Mouse (Mus musculus): ENCODE measurements around the gene Asah2.
"Not testable (repeated sequence)": the region's sequence is repeated elsewhere in the genome, so short reads cannot be mapped to it uniquely, and the experiment has no call there.

The Asah2 gene

DNA sequence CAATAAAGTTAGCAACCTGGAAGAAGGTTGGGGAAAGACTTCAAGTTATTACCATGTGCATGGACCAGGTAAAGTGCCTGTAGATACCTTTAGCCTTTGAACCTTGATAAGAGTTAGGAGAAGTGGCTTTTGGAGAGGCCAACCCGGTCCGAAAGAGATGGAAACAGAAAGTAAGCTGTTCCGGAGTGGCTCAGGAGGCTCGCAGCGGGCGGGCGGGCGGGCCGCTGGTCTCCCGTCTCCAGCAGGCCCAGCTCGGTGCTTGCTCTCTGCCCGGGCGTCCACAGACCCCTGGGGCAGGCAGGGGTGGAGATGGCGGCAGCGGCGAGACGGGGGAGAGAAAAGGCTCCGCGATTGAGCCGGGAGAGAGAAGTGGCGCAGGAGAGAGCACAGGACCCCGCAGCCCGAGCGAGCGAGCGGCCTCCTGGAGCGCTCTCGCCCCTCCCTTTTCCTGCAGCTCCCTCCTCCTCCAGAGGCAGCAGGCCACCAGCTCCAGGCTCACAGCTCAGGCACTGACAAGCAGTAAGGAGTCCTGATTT is at the start of gene Asah2:
TSS of gene Asah2 (minus strand) at position 441 of the 536 bp plus-strand sequence.
- DNase-seq (ENCODE audit: low spot score), result peak; percentile 78

DNA sequence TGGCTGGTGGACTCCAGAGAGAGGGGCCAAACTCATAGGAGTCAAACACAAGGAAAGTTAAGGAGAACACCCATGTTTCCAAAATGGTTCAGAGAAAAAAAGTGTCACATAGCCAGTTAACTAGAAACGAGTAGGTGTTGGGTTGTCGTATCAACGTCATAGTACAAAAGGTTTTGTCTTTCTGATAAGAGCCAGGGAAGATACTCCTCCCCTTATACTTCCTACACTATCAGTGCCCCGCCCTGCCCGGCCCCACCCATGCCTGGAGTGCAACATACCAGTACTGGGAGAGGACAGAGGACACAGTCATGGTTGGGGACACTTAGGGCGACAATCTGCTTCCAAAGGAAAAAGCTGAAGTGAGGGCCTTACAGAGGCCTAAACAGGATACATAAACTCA is 49.0 kb upstream of the Asah2 start:
- no peak for DNase-seq (ENCODE audit: low spot score)

DNA sequence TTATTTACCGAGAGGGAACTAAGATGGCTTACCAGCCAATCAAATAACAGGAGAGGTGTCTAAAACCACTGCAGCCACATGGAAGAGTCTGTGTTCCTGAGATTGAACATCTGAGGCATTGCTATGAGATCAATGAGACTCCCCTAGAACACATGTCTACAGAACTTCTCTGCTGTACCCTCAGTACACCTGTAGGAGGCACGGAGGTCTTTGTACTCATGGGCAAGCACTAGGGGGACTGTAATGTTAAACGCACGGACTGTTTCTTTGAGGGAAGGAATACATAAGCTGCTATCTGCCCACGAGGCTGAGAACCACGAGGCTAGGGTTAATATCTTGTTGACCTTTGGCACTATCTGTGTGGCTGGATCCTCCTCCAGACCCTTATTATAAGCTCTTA is 44.5 kb upstream of the Asah2 start:
- no peak for DNase-seq (ENCODE audit: low spot score)

DNA sequence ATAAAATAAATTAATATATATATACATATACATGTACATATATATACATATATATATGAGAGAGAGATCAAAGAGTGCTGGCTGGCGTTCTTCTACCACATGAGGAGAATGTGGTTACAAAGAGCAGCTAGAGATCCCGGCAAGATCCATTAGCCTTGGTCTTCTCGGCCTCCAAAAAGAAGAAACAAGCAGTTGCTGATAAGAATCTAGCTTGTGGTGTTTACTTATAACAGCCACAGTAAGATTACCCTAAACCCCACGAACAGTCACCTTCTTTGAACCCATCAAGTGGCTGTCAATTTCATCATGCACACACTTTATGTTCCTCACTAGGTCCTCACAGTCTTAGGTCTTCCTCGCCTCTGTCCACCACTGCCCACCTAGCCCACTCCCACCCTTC is 40.7 kb upstream of the Asah2 start:
- no peak for DNase-seq (ENCODE audit: low spot score)

DNA sequence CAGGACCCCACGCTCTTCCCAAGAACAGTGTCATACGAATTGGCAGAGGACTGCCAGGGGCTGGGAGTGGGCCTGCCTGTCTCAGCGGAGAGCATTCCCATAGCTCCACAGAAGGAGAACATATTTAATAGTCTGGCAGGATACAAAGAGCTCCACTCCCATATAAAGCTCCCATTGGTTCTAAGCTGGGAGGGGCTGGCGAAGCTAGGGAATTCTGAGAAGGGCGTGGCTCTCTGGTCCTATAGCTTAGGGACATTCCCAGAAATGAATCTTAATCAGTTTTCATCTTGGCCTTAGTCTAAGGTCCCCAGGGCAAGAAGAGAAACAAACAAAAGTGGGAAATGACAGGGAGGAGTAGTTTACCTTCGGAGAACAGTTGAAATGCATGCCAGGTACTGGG is 34.4 kb upstream of the Asah2 start:
- no peak for DNase-seq (ENCODE audit: low spot score)

DNA sequence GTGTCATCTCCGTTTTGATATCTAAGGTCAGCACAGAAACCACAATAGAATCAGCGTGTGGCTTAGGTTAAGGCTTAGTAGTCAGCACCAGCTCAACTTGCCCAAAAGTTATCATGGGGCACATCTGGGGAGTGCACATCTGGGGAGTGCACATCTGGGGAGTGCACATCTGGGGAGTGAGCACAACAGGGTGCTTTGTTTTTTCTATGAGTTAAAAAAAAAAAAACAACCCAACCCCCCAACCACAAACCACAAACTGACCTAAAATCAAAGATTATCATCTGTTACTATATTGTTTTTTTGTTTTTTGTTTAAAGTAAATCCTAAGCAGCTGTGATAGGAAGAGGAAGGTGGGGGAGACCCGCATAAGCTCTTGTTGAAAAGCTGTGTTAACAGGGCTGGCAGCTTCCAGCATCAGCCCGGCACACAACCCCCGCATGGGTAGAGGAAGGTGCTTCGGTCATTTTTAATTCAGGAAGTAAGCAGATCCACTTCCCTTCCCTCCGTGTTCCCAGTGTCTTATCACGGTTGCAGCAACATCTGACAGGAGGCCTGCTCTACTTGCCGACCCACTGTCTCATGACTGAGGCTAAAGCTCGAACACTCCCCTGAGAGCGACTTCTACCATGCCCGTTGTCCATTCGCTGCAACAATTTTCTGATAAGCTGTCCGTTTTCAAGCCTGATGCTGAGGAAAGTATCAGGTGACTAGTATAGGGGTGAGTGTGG is 30.5 kb upstream of the Asah2 start:
- no peak for DNase-seq (ENCODE audit: low spot score)

DNA sequence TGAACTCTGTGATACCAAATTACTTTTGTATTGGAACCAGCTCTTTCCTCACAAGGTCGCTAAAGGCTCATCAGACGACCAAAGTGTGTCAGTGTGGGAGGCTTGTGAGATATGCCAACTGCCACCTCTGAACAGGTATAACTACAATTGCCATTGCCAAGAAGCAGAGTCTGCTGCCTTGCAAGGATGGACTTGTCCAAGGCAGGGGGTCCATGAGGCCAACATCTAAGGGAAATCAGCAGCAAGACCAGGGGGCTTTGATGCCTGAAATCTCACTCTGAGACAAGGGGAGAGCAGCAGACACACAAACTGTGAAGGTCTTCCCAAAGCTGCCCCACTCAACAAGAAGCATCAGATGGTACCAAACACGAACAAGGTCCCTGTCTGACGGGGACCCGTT is 29.9 kb upstream of the Asah2 start:
- no peak for DNase-seq (ENCODE audit: low spot score)

DNA sequence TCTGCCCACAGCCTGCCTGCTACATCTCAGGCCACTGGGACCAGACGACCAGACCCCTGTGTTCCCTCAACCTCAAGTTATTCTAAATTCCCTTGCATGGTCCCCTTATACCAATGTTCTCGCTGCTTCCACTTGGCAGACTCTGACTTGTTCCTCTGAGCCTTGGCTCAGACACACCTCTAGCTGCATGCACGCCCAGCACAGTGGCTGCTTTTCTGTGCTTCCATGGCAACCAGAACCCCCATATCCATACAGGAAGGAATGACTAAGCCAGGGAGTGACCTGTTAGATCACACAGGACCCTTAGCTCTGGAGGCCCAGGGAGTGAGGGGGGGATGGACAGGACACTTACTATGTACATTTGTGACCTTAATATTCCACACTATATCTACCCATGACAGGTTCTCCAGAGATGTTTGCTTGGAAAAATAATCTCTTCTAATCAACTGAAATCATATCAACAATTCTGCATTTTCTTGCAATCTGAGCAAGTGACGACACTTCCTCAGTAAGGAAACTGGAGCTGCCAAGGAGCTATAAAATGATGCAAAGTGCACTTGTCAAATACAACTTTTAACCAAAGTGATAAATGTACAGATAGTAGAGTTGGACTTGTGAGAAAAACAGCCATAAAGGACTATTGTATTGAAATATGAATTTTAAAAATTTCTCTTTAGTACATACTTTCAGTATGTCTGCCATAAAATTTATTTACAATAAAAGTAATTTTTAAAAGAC is 29.0 kb upstream of the Asah2 start:
- DNase-seq (ENCODE audit: low spot score), result peak; percentile 27

DNA sequence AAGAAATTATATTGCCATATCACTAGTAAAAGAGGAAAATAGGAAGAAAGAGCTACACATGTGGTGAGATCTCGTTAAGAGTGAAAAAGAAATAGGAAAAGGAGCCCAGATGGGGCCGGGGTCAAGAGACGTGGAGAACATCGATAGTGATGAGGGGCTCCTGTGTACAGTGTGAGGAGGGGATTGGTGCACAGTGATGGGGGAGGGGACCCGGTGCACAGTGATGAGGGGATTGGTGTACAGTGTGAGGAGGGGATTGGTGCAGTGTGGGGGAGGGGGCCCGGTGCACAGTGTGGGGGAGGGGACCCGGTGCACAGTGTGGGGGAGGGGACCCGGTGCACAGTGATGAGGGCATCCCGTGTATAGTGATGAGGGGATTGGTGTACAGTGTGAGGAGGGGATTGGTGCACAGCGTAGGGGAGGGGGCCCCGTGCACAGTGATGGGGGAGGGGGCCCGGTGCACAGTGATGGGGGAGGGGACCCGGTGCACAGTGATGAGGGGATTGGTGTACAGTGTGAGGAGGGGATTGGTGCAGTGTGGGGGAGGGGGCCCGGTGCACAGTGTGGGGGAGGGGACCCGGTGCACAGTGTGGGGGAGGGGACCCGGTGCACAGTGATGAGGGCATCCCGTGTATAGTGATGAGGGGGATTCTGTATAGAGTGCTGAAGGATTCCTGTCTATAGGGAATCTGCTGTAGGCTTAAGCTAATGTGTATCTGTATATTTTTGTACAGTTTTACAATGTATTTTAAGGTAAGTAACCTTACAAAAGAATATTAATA is 23.9 kb upstream of the Asah2 start:
- not testable (repeated sequence) for DNase-seq (ENCODE audit: low spot score)

DNA sequence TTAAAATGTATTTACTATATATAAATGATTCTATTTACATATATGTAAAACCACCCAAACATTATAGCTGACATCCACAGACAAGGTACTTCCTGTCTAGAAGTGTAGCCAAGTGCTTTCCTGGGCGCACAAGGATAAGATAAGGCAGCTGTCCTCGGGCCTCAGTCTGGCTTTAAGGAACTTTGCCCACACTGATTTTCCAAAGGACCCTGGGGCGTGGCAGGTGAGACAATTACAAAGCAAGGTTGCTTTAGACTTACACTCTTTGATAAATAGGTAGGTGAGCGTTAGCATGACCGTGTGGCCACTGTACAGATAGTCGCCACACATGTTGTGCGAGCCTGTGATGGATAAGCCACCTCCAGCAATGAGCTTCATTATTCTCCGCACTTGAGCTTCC is 21.3 kb upstream of the Asah2 start:
- DNase-seq (ENCODE audit: low spot score), result no peak

DNA sequence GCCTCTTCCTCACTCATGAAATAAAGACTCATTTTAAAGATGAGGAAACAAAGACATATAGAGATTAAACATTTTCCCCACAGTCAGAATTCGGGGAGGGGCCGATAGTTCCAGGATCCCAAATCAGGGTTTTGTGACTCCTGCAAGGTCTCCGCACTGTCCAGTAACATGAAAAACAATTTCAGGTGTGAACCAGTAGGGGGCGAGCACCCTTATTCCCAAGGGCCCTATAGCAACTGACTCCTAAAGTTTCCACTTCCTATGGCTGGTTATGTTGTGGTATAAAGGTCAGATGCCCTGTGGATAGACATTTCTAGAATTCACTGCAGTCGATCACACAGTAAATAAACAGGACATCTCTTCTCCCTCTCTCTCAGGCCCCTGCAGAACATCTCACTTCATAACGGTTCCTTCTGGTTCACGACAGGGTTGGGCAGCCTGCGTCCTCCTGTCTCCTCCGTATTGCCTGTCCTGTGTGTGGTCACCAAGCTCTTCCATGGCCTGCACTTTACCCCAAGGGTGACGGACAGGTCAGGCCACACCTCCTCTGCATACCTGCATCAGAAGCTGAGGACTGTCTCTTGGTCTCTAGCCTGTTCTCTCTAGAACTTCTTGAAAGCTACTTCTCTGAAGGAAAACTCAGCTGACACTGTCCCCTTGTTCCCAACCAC is 19.3 kb upstream of the Asah2 start:
- peak; percentile 20 for DNase-seq (ENCODE audit: low spot score)

DNA sequence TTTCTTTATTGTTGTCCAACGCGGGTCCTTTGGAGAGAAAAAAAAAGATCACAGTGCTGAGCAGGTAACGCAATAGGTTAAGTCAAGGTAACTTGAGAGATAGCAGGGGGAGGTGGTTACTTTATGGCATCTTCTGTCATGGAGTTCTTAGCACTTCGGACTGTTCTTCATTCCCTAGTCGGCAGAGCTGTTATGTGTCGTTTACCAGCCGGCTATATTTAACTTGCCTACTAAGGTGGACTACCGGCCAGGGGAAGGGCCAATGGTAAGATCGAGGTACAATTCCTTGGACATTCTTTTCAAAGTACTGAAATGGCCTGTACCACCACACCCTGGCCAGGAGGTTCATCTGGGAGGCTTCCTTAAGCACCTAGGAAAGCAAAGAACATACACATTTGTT is 16.1 kb upstream of the Asah2 start:
- no peak for DNase-seq (ENCODE audit: low spot score)

DNA sequence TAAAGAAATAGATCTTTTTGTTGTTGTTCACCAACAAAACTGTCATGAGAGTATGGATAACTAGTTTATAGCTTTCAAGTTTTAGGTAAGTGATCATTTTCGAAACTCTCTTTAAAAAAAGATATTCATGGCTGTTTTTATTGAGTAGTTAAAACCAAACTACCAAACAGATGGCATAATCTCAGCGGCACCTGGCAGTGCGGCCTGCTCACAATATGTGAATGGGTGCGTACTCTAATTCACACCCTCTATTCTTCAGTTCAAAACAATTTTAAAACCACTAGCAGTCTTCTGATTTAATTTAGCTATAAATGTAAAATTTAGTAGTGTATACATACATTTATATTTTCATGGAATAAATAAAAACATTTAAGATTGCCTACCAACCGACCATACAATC is 15.2 kb upstream of the Asah2 start:
- no peak for DNase-seq (ENCODE audit: low spot score)

DNA sequence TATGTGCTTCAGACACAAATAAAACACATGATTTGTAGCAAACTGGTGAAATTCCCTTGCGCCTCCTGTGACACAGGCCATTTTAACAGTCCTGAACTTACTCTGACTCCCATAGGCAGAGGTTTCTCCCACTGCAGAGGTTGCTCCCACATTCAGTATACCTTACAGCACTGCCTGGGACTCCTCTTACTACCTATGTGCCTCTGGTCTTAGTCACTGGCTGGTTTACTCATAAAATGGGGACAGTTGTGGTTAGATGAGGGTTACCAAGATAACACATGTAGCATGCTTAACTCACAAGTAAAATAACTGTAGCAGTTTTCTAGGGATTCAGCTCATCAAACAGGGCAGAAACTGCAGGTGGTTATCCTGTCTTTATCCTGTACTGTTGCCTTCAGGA is 12.8 kb upstream of the Asah2 start:
- no peak for DNase-seq (ENCODE audit: low spot score)

DNA sequence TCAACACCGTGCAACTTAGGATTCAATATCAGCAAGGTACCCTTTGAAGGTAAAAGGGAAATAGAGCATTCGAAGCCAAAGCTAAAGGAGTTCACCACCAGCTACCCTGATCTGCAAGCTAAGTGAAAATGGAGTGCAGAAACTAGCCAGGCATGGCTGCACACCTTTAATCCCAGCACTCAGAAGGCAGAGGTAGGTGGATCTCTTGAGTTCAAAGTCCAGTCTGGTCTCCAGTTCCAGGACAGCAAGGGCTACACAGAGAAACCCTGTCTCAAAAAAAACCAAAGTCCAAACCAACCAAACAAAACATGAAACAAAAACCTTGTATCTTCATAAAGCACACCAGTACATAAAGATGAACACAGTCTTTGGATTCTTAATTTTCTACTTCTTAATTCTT is 11.7 kb upstream of the Asah2 start:
- DNase-seq (ENCODE audit: low spot score), result no peak

DNA sequence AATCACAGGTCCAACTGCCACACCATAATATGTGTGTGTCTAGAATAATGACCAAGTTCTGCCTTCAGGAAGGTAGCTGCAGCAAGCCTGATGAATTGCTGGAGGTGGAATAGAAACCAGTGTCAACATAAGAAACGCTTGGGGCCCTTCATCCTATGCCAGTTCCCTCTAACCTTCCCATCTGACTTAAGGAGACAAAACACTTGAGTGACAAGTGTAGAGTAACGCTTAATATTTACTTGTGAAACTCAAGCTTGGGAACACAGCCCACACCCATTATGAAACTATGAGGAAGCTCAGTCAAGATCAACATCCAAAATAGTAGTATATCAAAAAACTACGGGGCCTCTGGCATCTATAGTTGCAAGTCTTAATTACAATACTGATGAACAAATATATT is 10.5 kb upstream of the Asah2 start:
- no peak for DNase-seq (ENCODE audit: low spot score)

DNA sequence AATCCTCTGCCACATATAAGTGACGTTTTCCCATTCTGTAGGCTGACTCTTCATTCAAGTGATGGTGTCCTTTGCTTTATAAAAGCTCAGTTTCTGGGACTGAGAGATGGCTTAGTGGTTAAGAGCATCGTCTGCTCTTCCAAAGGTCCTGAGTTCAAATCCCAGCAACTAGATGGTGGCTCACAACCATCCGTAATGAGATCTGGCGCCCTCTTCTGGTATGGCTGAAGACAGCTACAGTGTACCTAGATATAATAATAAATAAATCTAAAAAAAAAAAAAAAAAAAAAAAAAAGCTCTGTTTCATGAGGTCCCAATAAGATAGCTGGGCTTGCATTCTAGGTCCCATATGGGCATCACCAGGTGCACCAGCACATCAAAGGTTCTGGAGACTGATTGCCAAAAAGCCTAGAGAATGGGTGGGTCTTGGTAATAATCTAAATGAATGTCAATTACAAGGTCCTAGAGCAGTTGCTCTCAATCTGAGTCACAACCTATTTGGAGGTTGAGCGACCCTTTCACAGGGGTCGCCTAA is 9.5 kb upstream of the Asah2 start:
- no peak for DNase-seq (ENCODE audit: low spot score)

DNA sequence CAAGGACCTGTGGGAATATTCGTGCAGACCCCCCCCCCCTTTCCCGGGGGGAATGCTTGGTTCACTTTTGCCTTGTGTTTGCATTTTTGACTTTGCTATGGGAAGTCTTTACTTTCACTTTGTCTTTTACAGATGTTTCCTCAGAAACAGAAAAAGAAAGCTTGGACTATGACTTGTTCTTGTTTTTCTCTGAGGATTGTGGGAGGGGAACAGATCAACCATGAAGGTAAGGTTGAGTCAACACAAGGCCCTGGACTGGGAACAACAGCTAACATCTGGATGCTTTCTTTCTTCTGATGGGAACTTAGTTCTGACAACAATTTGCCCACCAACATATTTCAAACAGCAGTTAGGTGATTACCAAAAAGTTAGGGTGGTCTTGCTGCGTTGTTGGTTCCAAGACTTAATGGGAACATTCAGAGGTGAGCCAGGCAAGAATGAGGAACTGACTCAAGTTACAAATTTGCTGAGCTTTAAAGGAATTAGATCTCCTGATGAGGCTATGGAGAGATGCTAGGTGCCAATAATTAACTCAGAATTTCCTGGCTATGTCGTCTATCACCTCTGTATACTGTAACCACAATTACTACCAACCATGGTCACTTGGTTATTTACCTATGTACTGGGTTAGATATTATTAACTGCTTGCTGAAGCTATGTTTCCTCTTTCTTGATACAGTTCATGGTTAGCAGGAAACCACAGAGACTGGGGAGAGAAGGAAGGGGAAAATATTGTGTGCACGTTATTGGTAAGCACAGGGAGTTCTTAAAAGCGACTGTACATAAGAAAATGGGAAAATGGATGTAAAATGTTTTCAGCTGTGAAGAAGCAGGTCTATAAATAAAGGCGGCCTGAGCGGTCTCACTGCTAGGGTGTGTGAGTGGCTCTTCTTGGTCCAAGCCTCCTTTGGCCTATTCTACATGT is 4.1 kb upstream of the Asah2 start:
- DNase-seq (ENCODE audit: low spot score), result no peak

DNA sequence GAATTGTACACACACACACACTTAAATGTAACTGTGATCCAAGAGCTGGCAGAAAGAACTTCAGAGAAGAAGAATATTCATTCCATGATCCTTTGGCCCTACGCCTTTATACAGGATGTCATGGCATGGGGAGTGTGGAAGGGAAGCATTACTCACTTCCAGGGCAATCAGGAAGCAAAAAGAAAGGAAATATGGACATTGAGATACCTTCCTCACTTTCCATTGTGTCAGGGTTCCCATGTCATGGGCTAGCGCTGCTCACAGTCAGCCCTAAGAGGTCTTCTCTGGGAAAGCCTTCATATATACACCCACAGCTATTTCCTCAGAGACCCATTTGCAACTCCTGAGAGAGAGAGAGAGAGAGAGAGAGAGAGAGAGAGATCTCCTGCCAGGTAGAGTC is 1.3 kb downstream of the Asah2 start:
- no peak for DNase-seq (ENCODE audit: low spot score)

DNA sequence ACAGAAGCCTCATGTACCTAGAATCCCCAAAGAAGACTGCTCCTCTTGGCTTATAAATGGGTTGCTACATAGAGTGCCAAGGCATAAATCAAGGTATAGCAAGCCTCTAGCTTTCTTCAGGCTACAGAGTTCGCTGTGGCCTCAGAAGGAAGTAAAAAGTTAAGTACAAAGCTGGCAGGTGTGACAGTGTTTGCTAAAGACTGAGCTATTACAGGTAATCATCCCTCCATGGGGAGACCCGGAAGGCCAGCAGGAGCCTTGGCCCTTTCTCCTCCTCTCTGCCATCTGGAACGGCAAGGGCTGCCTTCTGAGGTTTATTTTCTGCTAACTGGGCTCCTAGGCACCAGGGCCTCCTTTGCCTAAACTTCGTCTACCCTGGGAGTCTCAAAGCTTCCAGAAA is 3.8 kb downstream of the Asah2 start:
- no peak for DNase-seq (ENCODE audit: low spot score)

DNA sequence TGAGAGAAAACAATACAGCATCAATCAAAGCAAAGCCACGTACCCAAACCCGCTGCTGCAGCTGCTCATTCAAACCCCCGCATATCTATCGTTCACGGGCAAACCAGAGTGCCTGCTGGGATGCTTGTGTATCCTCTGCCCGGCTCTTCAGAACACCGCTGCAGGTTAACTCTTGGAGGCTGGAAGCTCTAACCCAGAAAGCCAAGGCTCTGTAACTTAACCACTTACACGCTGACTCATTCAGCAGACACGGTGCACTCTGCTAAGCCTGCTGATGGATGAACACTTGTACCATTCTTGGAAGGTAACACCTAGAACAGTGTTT is 5.1 kb downstream of the Asah2 start:
- peak; percentile 40 for DNase-seq (ENCODE audit: low spot score)

All from embryo, embryonic 10.5 days (tissue).